Mouse (Mus musculus) urinary bladder, postnatal 14 days (tissue): ENCODE results near the gene Il16.
A peak's percentile ranks its signal among the peaks of the same experiment; 100 is the strongest.

Source experiments
- DNase-seq: peaks from one replicate; pipeline ENCODE4 v3.0.0; 2021; ENCODE audit warnings: low spot score

Gene Il16

DNA sequence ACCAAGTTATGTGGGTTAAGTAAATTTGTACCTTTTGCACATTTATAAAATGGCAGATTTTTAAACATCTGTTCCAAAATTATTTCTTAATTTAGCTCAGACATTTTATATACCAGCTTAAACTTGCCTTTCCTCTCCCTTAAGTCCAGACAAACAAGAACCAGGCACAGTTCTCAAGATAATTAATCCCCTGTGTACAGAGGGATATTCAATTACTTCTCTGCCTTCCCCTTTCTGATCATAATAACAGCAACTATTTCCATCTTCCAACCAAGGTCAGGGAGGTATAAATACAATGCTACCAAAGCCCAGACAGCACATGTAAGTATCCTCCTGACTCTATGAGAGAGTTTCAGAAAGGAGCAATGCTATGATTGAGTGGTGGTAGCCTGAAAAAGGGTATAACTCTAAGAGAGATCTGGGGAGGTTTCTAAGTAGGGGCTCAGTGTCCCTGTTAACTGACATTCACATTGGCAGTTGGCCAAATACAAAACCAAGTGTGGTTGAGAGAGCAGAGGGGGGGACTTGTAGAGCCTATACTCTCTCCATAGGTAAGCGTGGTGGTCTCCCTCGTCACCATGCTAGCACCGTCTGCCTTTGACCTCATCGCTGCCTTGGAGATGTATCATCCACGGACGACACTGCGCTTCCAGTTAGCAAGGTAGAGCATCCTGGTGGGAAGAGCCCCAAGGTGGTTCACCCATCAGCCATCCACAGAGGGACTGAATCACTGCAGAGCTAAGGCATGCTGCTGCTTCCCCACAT lies 141.2 kb downstream of the Il16 start:
- no peak for DNase-seq

DNA sequence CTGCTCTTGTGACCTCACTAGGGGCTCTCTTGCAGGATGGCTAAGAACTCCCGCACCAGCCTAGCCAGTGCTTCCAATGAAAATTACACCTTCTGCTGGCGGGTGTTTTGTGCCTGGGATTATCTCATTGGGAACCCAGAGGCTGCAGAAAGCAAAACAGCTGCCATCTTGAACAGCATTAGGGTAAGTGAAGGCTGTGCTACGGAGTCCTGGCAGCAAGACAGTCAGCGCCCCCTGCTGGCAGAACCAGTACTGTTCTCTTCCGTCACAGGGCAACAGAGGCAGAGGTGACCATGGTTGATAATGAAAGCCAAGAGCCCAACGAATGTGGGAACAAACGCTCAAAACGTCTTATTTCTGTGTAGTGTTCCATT lies 145.6 kb downstream of the Il16 start:
- peak; percentile 39 for DNase-seq

DNA sequence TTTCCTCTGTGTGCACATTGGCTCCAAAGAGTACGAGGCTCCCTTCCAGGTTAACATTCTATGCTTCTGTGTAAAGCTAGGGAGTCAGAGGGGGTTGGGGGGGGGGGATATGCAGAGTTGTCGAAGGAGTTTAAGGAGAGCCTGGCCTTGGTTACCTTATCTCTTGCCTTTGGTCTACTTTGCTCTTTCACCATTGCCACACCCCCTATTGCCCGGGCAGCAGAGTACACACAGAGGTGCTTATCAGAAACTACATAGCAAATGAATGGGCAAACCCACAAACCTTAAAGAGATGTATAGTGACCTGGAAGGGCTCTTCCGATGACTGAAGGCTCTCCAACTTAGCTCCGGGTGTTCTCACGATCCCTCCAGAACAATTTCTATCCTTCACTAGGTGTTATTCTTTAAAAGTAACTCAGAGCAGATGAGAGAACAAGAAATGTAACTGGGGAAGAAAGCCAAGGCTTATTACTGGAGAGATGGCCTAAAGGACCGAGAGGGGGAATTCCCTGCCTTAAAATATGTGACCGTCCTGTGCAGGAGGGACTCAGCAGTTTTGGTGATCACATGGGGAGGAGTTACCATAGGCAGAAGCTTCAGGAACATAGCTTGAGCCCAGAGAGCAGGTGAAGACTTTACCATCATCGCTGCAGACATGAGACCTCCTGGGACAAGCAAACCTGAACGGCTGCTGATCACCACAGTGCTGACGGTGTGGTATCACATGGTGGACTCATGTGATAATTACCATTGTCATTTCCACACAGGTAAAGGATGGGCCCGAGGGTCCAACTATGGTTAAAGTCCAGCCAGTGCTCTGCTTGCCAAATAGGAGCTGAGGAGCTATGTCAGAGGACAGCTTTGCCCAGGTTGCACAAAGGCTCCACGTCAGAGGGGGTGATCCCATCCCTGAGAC lies 146.3 kb downstream of the Il16 start:
- peak; percentile 43 for DNase-seq

DNA sequence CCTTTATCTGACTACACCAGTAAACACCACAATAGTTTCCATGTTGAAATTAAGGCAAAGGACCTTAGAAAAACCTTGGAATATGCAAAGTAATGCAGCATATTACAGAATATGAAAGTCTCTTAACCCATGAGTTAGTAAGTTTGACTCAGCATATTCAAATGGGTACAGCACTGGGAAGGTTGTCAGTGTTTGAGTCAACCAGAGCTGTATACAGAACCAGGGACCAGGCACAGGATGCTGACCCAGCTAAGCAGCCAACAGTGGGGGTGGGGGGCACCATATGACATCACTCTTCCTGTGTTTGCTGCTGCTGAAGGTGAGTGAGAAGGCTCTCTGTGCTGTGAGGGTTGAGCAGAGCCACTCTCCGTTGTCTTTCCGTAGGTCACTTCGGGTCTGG lies 148.5 kb downstream of the Il16 start:
- no peak for DNase-seq

DNA sequence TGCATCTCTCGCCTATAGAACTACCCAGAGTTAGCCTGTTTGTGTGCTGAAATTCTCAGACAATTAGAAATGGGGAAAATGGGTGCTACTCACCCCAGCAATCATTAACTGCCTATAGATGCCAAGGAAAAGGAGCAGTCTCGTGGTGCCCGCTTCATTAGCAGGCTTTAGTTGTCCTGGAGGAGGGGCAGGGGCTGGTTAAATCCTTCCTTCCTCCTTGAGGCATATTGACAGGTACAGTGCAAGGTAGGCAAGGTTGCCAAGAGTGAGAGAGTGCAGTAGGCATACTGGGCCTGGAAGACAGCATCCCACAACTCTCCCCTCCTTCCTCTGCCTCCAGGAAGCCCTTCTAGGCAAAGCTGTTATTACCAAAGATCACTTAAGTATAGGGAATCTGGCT lies 151.5 kb downstream of the Il16 start:
- no peak for DNase-seq
